Mouse (Mus musculus) lung, postnatal 36 days (tissue): ENCODE data around the gene Msl1.

Experiments
- DNase-seq: peaks from one replicate; pipeline ENCODE4 v3.0.0; 2022; ENCODE audit warnings: mixed read lengths

The Msl1 gene

GRCm38 (mm10) chr11:98777888-98778287 lies 17.4 kb upstream of the Msl1 start:
- no peak for DNase-seq

DNA sequence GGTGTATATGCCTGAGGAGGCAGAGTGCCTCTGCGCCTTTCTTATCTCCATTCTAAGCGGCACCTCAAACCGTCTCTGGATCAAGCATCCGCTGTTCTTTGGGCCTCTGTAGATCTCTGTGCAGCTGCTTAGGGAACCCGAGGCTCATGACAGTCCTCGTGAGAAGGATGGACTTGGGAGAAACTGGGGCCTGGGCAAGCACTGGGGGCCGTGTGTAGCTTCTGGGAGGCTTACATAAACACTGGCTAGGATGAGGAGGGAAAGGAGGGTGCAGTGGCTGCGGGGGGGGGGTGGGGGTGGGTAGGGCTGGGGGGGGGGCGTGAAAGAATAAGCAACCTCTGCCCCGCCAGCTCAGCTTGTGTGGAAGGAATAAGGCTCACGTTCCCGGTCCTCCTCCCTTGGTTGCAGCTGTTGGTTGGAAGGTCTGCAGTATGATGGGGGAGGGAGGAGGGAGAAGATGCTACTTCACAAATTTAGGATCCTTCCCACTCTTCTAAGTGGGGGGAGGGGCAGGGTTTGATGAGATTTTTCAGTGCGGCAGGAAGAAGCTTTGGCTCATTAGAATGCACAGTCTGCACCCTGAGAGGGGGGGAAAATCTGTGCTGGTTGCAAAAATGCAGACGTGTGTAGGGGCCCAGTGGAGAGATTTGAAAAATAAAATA lies 13.3 kb upstream of the Msl1 start:
- DNase-seq, result peak; percentile 82

DNA sequence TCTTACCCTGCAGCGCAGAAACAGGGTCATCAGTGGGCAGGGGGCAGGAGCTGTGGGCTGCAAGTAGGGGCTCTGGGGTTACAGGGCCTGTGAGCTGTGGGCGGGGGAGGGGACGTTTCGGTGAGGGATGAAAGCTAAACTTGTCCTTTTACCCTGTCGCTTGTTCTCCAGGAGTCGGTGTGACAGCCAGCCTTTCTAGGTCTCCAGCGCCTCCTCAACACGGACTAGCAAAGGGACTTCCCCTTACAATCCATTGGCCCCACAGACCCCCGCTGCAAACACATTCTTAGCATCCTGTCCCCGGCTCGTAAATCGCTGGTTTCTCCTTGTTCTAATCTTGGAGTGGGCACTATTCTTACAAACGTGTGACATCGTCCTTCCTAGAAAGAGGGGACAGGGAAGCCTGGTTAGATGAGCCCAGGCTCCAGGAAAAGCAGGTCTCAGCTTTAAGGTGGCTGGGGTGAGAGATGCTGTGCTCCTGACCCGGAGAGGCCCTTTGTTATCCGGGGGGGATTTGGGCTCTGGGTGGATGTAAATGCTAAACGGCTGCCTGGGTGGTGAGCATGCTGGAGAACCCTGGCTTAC lies 12.6 kb upstream of the Msl1 start:
- DNase-seq, result peak; percentile 36

DNA sequence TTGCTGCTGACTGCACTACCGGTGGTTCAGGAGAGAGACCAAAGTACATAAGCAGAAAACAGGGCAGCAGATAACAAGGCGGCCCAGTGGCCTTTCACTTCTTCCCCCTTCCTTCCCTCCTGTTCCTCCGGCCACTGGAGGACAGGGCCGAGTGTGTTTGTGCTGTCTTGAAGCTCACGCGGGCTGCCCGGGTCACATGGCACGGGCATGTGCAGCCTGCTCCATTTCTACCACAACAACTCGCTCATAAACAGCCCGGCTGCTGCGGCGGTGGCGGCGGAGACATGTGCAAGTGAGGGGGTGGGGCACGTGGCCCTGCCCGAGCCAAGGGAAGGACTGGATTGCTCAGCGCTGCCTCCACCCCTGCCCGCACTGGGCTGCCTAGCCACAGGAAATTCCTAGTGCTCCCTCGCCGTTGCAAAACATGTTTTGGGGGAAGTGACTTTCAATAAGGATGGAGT lies 12.1 kb upstream of the Msl1 start:
- peak; percentile 99 for DNase-seq

- DNase-seq, result no peak
These were observed 11.2 kb upstream of the Msl1 start for GRCm38 (mm10) chr11:98784139-98784538.

DNA sequence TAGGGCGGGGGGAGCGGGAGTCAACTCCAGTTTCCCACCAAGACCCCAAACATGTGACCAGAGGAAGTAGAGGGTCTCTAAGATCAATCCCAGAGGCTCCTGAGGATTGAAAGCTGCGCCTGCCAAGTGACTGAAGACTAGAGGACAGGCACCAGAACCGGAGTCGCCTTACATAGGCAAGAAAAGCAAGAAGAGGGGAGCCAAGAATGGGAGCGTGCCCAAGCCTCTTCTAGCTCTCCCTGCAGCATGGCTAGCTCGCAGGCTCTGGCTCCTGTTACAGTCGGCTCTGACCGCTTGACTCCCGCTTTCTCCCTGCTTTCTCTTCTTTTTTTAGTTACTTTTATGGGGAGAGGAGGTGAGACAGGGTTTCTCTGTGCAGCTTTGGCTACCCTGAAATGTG lies 10.1 kb upstream of the Msl1 start:
- peak; percentile 37 for DNase-seq

DNA sequence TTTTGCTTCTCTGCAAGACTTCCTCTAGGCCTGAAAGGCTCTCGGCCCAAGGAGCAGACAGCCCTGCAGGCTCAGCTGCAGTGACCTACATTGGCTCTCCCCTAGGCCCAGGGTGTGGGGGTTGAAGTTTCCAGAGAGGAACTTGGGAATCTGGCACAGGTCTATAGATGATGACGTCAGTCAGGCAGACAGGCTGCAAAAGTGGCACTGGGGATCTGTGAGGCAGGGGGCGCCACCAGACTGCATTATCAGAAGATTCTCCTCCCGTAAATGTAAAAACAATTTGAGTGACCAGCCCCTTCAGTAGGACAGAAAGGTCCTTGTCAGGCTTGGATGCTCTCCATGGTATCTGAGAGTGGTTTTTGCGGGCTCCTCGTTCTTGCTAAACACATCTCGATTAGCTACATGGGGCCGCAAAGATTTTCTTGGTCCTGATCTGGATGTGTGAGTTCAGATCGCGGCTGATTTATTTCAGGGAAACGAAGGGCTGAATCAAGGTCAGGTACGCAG lies 9.5 kb upstream of the Msl1 start:
- DNase-seq, result peak; percentile 95

DNA sequence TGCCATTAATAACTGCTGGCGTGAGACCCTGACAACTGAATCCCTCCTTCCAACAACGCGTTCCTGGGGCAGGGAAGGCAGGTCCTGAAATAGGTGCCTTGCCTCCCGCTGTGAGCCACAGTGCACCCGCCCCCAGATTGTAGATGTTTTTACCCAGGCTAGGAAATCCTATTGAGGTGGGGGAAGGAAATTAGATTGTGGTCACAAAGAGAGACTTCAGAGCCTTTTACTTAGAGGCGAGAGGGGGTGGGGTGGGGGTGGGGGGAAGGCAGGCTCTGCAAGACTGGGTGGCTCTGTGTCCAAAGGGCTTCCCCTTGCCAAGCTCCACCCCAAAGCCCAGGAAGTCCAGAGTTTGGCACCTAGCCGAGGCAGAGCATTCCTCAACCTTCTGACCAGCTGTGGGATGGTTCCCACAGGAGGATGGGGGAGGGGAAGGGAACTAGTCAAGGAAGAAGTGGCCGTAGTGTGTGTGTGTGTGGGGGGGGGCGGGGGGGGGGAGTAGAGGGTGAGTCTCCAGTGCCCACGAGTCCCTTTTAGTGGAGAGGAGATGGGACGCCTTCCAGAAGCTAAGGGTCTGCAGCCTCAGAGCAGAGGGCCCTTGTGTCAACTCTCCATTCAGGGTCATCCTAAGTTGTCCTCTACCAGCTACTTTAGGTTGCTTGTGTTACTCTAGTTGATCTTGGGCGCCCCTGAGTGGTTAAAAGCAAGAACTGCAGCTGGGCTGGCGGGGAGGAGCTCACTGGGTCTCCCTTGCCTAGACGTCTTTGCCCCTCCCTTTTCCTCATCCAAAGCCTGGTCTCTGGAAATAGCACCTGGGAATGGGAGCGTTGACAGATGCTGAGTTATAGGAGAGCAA lies 8.7 kb upstream of the Msl1 start:
- peak; percentile 99 for DNase-seq

- DNase-seq, result no peak
These were observed 8.1 kb upstream of the Msl1 start for GRCm38 (mm10) chr11:98787229-98787628.

DNA sequence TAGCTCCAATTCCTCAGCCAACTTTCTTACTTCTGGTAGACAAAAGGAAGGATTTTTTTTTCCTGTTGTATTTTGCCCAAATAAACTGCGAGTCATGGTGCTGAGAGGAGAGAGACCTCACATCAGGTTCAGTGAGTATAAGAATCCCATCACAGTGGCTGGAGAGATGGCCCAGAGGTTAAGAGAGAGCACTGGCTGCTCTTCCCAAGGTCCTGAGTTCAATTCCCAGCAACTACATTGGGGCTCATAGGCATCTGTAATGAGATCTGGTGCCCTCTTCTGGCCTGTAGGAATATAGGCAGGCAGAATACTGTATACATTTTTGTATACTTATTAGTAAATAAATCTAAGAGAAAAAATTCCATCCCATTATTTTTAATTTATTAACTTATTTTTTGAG lies 7.6 kb upstream of the Msl1 start:
- DNase-seq, result peak; percentile 57

- no peak for DNase-seq
These were observed 7.2 kb upstream of the Msl1 start for GRCm38 (mm10) chr11:98788139-98788538.

- DNase-seq, result peak; percentile 96
These were observed 6.6 kb upstream of the Msl1 start for GRCm38 (mm10) chr11:98788550-98789218.

GRCm38 (mm10) chr11:98789219-98789807 lies 6.0 kb upstream of the Msl1 start:
- DNase-seq, result no peak

DNA sequence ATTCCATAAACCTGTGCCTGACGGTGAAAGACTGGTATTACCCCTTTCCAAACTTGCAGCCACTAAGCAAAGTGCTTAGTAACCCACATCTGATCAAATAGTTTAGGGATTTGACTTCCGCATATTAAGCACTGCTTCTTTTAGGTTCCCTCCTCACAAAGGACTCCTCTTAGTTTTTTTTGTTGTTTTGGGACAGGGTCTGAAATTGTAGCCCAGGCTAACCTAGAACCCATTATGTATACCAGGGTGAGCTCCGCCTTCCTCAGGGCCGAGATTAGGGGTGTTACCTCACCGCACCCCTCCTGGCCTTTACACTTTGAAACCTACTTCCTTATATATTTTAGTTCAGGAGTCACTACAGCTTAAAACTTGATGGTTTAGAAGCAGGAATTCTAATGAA lies 5.5 kb upstream of the Msl1 start:
- no peak for DNase-seq

DNA sequence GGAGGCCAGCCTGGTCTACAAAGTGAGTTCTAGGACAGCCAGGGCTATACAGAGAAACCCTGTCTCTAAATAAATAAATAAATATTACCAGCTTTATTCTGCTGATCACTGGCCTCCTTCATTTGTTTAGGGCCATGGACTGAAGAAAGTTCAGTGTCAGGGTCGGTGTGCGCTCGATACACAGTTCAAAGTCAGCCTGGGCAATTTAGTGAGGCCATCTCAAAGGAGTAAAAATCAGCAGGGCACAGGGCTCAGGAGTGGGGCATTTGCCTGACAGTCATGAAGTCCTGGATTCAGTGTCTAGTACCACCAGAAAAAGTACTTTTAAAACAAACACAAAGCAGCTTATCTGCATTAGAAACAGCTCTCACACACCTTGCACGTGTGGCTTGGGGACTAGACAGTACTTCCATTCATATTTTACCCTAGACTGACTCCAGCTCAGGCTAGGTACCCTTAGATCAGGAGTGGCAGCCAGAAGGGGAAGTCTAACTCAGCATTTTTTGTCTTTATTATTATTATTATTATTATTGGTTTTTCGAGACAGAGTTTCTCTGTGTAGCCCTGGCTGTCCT lies 4.6 kb upstream of the Msl1 start:
- DNase-seq, result no peak

- DNase-seq, result no peak
These were observed 3.9 kb upstream of the Msl1 start for GRCm38 (mm10) chr11:98791448-98791847.

- no peak for DNase-seq
These were observed 3.2 kb upstream of the Msl1 start for GRCm38 (mm10) chr11:98792081-98792480.

DNA sequence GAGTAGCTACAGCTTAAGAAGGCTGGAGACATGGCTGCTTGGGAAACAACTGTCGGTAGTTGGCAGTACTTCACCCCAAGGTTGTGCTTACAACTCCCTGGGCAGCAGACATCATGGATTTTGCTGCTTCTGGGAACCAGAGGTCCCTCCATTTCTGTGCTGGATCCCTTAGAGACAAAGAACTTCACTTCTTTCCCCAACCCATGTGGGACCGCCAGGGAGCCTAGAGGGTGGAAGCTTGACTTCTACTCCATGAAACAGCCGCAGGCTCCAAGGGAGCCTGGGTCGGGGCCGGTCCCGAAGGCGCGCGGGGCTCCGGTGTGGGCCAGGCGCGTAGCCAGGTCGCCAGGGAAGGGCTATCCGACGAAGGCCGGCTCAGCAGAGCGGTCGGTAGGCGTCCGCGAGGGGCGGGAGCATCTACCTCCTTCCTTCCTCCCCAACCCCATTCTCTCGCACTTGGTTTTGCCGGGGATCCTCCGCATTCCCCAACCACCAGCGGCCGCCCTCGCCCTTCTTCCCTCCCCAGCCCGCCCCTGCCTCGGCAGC lies 774 bp upstream of the Msl1 start:
- DNase-seq, result peak; percentile 80

DNA sequence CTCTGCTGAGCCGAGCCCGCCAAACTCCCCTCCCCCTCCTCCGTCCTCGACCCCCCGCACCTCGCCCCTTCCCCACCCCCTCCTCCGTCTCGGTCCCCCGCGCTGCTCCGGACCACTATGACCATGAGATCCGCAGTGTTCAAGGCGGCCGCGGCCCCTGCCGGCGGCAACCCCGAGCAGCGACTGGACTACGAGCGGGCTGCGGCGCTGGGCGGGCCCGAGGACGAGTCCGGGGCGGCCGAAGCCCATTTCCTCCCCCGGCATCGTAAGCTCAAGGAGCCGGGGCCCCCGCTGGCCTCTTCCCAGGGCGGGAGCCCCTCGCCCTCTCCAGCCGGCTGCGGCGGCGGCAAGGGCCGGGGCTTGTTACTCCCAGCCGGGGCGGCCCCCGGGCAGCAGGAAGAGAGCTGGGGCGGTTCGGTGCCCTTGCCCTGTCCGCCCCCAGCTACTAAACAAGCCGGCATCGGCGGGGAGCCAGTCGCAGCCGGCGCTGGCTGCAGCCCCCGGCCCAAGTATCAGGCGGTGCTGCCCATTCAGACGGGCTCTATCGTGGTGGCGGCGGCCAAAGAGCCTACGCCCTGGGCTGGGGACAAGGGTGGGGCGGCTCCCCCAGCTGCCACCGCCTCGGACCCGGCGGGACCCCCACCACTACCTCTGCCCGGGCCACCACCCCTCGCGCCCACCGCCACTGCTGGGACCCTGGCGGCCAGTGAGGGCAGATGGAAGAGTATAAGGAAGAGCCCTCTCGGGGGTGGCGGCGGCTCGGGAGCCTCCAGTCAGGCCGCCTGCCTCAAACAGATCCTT lies 598 bp downstream of the Msl1 start:
- peak; percentile 50 for DNase-seq

- DNase-seq, result peak; percentile 69
These were observed 1.4 kb downstream of the Msl1 start for GRCm38 (mm10) chr11:98796515-98797216.
